Mouse (Mus musculus) fat pad, adult 2 months (tissue): ENCODE results near the gene Myh6.

ENCODE experiments used
- DNase-seq: peaks from one replicate; pipeline ENCODE4 v3.0.0-alpha.2; 2011; ENCODE audit warnings: low read depth, low spot score; ENCODE audit errors: extremely low read depth

Gene Myh6

DNA sequence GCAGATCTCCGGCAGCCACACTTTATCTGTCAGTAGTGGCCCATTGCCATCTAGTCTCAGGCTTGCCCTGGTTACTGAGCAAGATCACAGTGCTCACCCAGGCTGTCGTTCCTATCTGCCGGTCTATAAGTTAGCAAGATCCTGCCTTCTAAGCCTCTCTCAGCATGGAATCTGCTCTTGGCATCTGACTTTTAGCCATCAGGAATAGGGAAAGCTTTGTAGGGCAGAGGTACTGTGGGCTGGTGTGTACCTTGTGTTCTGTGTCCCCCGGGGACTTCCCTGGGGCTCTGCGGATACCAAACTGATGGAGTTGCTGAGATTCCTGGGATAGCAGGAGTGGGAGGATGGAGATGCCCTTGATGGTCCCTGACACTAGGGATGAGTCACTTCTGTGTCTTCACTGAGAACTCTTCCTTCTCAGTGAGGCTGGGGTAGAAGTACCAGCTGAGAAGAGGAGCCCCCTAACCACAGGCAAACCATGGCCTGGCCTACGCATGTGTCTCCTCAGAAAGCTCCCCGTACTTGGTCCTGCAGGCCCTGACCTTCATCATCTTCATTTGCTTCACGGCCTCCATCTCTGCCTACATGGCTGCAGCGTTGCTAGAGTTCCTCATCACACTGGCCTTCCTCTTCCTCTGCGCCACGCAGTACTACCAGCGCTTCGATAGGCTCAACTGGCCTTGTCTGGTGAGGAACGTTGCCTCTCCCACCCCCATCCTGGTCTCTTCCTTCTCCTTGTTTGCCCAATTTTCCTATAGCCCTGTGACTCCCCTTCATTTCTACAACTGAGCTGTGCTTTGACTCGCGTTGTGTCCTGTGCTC, 29.2 kb downstream of the Myh6 start:
- no peak for DNase-seq

DNA sequence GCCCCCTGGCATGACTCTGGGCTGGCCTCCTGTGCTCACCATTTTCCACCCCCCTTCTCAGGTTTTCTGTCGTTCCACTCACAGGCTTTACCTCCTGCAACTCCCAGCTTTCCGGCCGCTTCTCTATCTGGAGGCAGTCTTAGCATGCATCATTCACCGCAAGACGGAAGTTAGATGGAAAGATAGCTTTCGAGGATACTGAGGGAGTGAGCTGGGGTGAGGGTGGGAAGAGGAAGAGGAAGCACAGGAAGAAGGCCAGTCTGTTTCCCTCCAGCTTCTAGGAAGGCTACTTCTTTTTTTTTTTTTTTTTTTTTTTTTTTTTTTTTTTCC, 29.9 kb downstream of the Myh6 start:
- no peak for DNase-seq

DNA sequence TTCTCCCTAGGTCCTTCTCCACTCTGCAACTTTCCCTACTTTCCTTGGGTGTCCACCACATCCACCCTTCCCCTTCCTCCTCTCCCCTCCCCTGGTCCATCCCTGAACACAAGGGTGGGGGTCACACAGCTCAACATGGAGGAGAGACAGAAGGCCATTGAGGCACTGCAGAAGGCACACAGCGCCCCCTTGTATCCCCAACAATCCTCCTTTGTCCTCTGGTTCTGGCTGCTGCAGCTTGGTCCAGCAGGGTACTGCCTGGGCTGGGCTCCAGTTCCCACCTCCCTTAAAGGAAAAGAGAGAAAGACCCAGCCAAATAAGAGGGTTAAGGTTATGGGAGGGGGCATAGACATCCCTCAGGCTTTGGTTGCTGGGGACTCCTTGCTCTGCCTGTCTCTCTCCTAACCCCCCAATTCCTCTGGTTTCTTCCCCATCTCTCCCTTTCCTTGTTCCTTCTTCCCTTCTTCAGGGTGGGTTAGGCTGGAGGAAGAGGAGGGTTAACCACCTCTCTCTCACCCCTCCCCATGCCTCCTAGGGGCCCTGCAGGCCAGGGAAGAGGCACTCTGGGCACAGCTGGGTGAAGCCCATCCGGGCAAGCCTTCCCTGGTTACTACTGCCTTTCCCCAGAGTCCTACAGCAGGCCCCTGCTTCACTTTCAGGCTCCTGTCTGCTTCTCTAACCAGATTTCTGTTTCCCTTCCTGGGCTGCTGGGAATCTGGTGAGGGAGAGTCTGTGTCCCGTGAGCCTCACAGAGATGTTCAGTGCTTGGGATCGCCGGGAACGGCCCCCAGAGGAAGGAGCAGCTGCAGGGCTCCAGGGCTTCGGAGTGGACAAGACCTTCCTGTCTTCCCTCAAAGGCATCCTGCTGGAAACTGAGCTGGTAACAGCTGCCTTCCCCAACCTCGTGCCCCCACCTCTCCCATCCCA, 30.6 kb downstream of the Myh6 start, which contains the start of gene Cmtm5:
TSS of gene Cmtm5 (plus strand) at position 358 of the 927 bp plus-strand sequence.
- no peak for DNase-seq

- no peak for DNase-seq
Measured at GRCm38 (mm10) chr14:54932645-54933150, 34.0 kb downstream of the Myh6 start, which contains the start of gene Il25. Gene Il25, plus strand, starts transcription at chr14:54932695.

GRCm38 (mm10) chr14:54930431-54930830, 36.3 kb downstream of the Myh6 start:
- DNase-seq, result peak; percentile 64

- peak; percentile 54 for DNase-seq
Measured at GRCm38 (mm10) chr14:54929801-54930200, 36.9 kb downstream of the Myh6 start.

GRCm38 (mm10) chr14:54927296-54927695, 39.4 kb downstream of the Myh6 start:
- peak; percentile 81 for DNase-seq

GRCm38 (mm10) chr14:54926401-54927158, 40.1 kb downstream of the Myh6 start:
- DNase-seq, result peak; percentile 76

DNA sequence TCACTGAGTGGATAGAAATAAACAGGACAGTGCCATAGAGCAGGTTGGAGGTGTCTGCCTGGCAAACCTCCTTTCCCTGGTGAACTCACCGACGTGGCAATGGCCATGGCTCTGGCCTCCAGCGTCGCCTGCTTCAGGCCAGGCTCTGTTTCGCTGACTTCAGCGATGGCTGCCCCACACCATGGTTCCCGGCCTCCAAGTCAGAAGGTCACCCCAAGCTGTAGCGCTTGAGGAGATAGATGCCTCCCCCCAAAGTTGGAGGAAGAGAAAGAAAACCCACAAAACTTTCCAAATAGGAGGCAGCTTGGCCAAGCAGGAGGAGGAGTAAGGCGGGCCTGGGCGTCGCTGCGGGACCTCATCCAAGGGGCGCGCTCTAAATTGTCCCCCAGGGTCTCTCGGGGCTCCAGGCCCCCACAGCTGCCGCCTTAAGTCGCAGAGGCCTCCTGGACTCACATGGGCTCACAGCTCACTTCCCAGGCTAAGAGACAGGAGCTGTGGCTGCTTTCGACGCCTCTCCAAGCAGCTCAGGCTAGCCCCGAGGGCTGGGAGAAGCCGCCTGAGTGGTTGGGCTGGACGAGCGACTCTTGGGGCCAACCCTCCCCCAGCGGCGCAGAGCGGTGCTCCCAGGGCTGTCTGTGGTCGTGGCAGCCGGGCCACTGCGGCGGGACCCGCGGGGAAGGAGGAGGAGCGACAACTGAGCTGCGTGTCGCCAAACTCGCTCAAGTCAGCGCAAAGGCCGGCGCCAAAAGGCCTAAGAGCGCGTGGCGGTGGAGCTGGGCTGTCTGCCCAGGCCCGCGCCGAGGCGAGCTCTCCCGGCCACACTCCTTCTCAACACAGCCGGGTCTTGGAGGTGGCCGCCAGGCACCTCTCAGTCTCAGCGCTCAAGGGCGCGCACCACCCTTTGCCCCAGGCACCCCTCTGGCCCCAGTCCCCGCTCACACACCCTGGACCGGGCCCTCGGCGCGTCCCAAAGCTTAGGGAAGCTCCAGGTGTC, 41.1 kb downstream of the Myh6 start, which contains the start of gene Efs:
TSS of gene Efs (minus strand) at position 778 of the 994 bp plus-strand sequence.
- peak; percentile 45 for DNase-seq

DNA sequence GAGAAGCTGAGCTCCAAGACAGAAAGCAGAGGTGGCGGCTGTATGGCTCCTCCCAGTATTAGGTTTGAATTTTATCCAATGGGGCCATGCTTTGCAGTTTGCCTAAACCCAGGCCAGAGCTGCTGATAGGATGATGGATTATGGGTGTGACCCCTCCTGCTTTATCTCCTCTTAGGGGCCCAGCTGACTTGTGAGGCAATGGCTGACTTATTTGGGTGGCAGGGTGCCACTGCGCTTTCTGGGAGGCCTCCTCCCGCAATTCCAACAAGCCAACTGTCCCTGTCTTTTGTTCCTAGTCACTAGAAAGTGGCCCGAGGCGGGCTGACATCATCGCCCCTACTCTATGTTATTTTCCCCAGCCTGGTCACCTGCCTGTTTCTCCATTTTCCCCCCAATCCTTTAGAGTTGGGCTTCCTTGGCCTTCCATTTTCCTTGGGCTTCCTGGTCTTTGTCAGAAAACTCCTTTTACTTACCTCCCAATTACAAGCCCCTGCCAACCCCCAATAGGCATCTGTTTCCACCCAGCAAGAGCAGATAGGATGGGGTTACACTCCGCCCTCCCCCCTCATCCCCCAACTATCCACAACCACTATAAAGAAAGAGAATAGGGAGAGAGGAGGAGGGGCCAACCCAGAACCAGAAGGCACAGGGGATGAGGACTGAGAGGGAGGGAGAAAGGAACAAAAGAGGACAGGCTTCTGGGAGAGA, 41.9 kb downstream of the Myh6 start:
- peak; percentile 84 for DNase-seq

- DNase-seq, result no peak
Measured at GRCm38 (mm10) chr14:54920076-54920685, 46.5 kb downstream of the Myh6 start.

DNA sequence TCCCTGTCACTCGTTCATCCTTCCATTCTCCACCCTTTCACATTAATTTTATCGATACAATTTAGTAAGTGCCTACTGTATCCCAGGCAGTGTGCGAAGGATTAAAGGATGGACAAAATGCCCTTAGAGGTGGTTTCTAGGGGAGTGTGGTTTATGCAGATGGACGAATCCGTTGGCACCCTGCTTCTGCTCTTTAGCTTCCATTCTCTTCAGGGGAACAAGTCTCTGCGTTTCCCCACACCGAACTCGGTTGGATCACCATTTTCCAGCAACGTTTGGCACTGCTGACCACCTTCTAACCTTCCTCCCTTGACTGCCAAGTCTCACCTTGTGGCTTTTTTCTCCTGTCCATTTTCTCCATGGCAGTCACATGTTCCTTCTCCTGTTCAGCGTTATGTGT, 53.4 kb downstream of the Myh6 start:
- DNase-seq, result no peak

GRCm38 (mm10) chr14:54912886-54913285, 53.8 kb downstream of the Myh6 start, which contains the start of gene Slc22a17:
Gene Slc22a17, minus strand, starts transcription at chr14:54913132.
- DNase-seq, result no peak

GRCm38 (mm10) chr14:54912109-54912850, 54.4 kb downstream of the Myh6 start:
- DNase-seq, result no peak

- DNase-seq, result no peak
Measured at GRCm38 (mm10) chr14:54908682-54909081, 58.0 kb downstream of the Myh6 start.

DNA sequence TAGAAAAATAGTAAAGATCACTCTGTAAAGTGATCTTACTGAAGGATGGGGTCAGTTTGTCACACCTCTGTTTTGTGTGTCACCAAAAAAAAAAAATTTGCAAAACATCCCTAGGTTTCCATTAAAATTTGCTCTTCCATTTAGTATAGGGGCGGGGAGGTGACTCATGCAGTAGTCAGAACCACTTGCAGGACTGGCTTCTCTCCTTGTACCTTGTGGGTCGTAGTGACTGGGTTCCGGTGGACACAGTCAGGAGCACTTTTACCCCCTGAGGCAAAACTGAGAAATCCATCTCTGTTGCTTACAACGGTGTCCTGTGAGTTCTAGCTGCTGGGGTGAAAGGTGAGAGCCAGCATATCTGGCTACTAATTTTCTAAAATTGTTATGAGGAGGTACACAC, 63.1 kb downstream of the Myh6 start:
- no peak for DNase-seq

GRCm38 (mm10) chr14:54900383-54900782, 66.3 kb downstream of the Myh6 start:
- peak; percentile 46 for DNase-seq

- no peak for DNase-seq
Measured at GRCm38 (mm10) chr14:54897445-54897844, 69.3 kb downstream of the Myh6 start.
